Mouse (Mus musculus): Measurements from ENCODE around the gene Pbx3.
A peak's percentile ranks its signal among the peaks of the same experiment; 100 is the strongest.

The Pbx3 gene

GRCm38 (mm10) chr2:34217596-34217995 is 155.3 kb downstream of the Pbx3 start:
- no peak for DNase-seq

- no peak for DNase-seq
Measured at GRCm38 (mm10) chr2:34215496-34215895, 157.4 kb downstream of the Pbx3 start.

GRCm38 (mm10) chr2:34212418-34212817 is 160.5 kb downstream of the Pbx3 start:
- DNase-seq = no peak

DNA sequence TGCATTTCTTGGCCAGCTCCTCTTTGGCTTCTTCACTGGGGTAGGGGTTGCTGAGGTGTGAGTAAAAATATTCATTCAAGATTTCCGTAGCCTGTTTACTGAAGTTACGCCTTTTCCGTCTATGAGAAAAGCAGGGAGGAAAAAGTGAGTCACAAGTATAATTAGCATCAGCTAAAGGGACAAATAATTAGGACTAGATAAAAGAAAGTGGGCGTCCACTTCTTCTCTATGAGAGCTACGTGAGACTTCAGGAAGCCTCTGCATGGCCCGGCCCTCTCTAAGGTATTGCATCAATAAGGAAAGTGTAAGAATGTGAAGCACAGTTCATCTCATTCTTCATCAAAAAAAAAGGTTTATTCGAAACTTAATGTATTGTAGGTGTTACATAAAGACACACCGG is 168.1 kb downstream of the Pbx3 start:
- no peak for DNase-seq

DNA sequence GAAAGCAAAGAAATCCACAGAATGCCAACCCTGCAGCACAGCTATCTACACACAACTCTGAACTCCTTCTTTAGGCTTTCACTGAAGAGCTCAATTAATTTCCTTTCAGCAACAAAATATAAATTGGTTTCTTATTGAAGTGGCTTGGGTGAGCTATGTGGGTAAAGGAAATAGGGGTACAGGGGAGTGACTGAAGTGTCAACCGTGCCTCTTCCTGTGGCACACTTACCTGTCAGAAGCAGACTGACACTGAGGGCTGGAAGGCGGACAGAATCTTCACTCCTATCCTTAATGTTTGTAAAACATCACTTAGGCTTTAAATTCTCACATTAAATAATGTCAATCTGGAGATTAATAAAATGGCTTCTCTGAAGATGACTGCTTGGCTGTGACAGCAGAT is 168.6 kb downstream of the Pbx3 start:
- DNase-seq = no peak

DNA sequence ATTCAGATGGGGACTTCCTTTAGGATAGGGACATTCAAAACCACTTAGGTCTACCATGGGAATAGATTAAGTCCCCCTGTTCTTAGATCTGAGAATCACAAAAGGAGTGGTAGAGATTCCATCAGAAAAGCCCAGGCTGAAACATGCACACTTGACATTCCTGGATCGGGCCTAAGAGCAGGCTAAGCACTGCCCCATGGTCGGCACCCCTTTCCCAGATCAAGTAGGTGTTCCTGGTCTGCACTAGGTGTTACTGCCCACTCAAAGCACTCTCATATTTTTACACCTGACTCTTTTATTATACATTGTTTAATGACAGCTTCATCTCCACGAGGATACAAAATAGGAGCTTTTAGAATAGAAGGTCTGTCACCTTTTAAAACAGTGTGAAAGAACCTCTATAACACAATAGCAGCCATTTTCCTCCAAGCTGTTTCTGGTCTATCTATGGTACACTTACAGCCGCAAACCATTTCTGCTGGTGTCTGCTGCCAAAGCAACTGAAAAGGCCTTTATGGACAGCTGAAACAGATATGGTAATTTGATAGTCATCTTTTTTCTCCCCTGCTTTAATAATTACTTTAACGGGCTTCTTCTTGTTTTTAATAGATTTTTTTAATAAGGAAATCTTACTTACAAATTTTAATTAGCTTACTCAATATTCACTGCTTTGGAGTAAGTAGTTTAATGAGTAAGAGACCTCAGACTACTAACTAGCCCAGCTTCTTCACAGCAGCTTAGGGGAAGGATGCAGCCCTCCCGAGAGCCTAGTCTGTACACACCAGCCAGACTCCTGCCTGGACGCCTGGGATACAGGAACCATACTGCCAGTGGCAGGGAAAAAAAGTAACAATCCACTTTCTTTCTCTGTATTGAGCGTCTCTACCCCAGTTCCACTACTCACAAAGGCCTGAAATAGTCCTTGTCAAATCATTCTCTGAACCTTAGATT is 178.8 kb downstream of the Pbx3 start:
- peak; percentile 7 to 40 for DNase-seq

DNA sequence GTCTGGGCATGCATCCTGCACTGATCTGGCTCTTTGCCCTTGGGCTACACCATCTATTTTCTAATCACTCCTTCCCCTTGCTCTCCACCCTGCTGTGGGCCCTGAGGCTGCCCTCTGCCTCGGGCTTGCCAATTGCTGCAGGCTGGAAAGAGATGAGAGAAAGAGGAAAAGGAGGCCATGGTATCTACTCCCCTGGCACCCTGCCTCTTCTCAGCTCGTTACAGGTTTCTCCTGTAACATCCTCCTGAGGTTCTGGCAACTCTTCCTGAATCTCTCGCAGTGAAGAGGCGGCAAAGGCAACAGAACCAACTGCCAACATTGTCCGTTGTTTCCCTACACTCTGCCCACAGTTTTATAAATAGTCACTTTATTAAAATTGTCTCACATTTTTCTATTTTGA is 179.7 kb downstream of the Pbx3 start:
- no peak for DNase-seq

DNA sequence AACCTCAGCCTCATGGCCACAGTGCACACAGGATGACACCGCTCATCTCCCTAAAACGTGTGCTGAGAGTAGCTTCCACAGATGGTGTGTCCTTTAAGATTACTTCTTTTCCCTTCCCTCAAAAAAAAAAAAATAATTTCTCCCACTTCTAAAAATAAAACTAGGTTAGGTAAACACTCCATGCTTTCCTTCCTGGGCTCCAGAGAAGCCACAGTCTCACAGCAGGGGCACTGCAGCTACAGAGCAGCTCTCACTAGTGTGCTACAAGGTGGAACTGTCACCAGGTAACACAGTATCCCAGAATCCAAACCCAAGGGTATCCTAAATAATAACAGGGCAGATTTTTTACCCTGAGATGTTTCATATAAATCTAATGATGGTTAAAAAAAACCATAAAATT is 185.6 kb downstream of the Pbx3 start:
- DNase-seq = no peak

GRCm38 (mm10) chr2:34181600-34181999 is 191.3 kb downstream of the Pbx3 start:
- no peak for DNase-seq

DNA sequence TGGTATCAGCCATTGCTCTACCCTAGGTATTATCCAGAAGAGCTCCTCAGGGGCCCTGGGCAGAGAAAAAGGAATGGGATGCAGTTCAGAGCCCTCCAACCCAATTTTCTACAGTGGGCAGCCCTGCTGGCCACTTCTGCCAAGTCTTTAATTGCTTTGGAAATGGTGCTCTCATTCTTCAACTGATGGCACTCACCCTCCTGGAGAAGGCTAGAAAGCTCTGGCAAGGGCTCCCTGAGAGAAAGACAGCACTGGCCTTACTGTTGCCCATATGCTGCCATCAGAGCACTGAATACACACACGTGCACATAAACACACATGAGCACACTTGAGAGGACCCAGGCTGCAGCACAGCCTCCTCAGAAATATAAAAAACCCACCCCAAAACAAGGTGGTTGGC is 193.6 kb downstream of the Pbx3 start:
- no peak for DNase-seq

DNA sequence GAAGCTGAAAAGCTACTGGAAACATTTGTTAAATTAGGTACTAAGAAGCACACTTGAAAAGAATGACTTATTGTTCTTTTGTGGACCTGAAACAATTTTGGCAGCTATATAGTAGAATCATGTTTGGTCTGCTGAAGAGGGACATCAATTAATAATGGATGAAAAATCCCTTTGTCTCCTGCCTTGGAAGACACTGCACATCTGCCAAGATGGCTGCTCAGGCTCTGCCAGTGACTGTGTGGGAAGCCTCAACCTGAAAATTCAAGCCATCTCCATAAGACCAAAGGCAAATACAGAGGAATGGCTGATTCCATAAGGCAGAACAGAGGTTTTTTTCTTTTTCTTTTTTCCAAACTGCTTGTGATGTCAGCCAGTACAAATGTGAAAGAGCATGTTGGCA is 194.3 kb downstream of the Pbx3 start:
- DNase-seq = no peak

- no peak for DNase-seq
Measured at GRCm38 (mm10) chr2:34170424-34170823, 202.5 kb downstream of the Pbx3 start.

- DNase-seq = no peak
Measured at GRCm38 (mm10) chr2:34169626-34170025, 203.3 kb downstream of the Pbx3 start.

GRCm38 (mm10) chr2:34168191-34168590 is 204.8 kb downstream of the Pbx3 start:
- no peak for DNase-seq

DNA sequence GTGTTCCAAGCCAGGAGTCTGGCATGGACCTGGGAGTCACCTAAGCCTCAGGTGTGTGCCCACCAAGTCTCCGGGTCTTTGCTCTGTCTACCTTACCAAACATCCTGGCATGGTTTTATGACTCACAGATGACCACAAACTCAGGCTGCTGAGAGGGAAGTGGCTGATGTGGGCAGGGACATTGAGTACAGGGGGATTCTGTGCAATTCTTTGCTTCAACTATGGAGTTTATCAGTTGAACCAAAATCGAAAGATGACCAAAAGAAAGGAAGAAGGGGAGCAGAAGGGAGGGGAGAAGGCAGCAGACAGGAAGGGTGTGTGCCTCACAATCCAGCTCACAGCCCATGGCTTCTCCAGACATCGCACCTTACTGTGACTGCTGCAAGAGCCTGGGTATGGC is 210.5 kb downstream of the Pbx3 start:
- DNase-seq = no peak

DNA sequence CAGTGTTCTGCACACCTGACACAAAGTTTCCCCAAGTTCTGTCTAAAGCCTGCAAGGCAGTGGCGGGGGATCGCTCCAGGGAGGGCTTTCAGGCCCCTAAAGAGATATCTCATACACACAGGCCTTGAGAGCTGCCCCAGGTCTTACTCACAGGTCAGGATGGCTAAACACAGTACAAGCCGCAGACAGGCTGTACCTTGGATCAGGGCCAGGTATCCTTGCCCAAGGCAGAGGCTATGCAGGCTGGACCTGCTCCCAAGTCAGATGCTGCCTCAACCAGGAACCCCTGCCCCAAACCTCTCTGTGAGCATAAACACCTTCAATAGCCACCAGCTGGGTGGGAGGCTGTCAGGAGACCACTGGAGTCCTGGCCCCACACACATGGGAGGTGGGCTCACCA is 215.2 kb downstream of the Pbx3 start:
- no peak for DNase-seq

GRCm38 (mm10) chr2:34154833-34155232 is 218.1 kb downstream of the Pbx3 start:
- DNase-seq = no peak

- no peak for DNase-seq
Measured at GRCm38 (mm10) chr2:34153336-34153735, 219.6 kb downstream of the Pbx3 start.

- no peak for DNase-seq
Measured at GRCm38 (mm10) chr2:34150560-34150959, 222.4 kb downstream of the Pbx3 start.

GRCm38 (mm10) chr2:34148214-34148613 is 224.7 kb downstream of the Pbx3 start:
- DNase-seq = no peak

DNA sequence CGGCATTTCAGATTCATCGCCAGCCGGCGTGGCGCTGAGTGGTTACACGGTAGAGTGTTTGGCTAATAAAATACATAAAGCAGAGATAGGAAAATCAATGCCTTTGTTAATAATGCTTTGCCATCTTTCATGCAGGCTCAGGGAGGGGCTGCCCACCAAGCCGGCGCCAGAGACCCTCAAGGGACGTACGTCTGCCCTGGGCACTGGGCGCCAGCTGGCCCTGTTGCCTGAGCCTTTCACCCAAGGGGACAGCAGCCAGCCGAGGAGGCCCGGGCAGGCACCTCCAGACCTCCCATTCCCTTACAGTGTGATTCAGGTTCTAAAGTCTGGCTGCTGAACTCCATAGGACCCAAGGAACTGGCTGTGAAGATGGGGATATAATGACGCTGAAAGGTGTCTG is 225.5 kb downstream of the Pbx3 start:
- DNase-seq = no peak

DNA sequence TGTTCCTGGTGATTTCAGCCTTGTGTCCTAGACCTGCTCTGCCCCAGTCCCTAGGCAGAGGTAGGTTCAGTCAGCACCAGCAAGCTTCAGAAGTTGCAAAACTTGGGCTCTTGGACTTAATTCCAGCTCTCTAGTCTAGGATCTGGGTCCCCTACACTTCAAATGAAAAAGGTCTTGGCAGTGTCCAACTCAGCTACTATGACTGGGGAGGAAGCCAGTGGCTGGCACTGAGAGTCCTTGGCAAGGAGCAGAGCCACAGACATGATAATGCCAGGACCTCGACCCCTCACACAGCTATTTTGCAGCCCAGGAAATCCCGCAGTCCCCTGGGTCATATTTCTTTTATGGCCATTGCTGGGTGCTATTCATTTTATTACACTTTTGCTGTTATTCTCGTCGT is 225.9 kb downstream of the Pbx3 start:
- no peak for DNase-seq

- DNase-seq = no peak
Measured at GRCm38 (mm10) chr2:34146431-34146830, 226.5 kb downstream of the Pbx3 start.

DNA sequence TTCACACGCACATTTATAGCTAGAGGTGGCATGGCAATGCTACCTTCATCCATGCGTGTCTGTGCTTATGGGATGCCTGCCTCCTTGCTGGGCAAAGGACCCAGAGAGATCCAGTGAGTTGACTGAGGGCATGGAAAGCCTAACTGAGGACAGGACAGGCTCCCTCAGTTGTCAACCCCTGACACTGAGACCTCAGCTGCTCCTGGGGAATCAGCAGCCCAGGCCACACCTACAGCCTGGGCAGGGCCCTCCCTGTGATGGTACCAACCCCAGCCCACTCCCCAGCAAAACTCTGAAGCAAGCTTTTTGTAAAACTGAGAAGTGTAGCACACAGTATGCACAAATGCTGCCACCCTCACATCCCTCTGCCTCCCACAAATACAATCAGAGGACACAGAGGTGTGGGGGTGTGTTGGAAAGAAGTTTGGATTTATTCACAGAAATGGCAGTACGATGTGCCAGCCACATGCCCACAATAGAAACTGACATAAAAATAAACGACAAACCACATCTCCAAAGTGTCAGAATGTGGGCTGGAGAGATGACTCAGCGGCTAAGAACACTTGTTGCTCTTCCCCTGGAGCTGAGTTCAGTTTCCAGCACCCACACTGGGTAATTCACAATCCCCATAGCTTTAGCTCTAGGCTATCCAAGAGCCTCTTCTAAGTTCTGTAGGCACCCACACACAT is 233.3 kb downstream of the Pbx3 start:
- DNase-seq = no peak

Measured in lung, postnatal 4 days (tissue).